Mouse (Mus musculus) forebrain, embryonic 11.5 days (tissue): Measurements from ENCODE around the gene Exoc4. TPM values are rescaled to one million over a fixed set of nuclear protein-coding genes. Genes with fewer than 3 reads are reported as not detected.

Source experiments
- ATAC-seq: fragments of 200-750 bp; cut with Nextera tagmentation; replicated peaks from 2 replicates; pipeline ENCODE4 v1.8.0; 2017; ENCODE audit warnings: moderate TSS enrichment; ENCODE audit not compliant: low FRiP score
- DNase-seq: peaks from one replicate; pipeline ENCODE4 v3.0.0-alpha.2; 2017; ENCODE audit warnings: low spot score
- H3K27ac ChIP-seq: fragments of 300-500 bp; sonication (generic); 2 replicates; pipeline ENCODE4 v1.5.1; 2014; ENCODE audit warnings: low read depth, low read length
- H3K27me3 ChIP-seq: fragments of 300-500 bp; sonication (generic); 2 replicates; pipeline ENCODE4 v1.6.1; 2014; ENCODE audit warnings: mild to moderate bottlenecking, low read length, mixed read lengths; ENCODE audit not compliant: control insufficient read depth, insufficient read depth
- H3K36me3 ChIP-seq: fragments of 300-500 bp; sonication (generic); 2 replicates; pipeline ENCODE4 v1.6.1; 2014; ENCODE audit warnings: mild to moderate bottlenecking, low read length, moderate library complexity, mixed read lengths; ENCODE audit not compliant: control insufficient read depth, insufficient read depth
- H3K4me1 ChIP-seq: fragments of 300-500 bp; sonication (generic); replicated peaks from 2 replicates; pipeline ENCODE4 v1.6.1; 2014; ENCODE audit warnings: low read length, mixed read lengths; ENCODE audit not compliant: control insufficient read depth, insufficient read depth
- H3K4me2 ChIP-seq: fragments of 300-500 bp; sonication (generic); 2 replicates; pipeline ENCODE4 v1.6.1; 2014; ENCODE audit warnings: low read depth, mild to moderate bottlenecking, low read length, moderate library complexity, mixed read lengths; ENCODE audit not compliant: severe bottlenecking
- H3K4me3 ChIP-seq: fragments of 300-500 bp; sonication (generic); 2 replicates; pipeline ENCODE4 v1.5.1; 2014; ENCODE audit warnings: low read depth, low read length
- H3K9ac ChIP-seq: fragments of 300-500 bp; sonication (generic); 2 replicates; pipeline ENCODE4 v1.6.1; 2014; ENCODE audit warnings: low read length
- H3K9me3 ChIP-seq: fragments of 300-500 bp; sonication (generic); 2 replicates; pipeline ENCODE4 v1.6.1; 2016; ENCODE audit warnings: low read length, mixed read lengths; ENCODE audit not compliant: control insufficient read depth
- WGBS: fragments of 180-500 bp; shearing (Covaris S2); extraction: QIAGEN DNeasy Blood & Tissue Kit; methylation state at CpG from one replicate; pipeline ENCODE4 v1.1.7; 2014; 5-methylcytosine and 5-hydroxymethylcytosine counted together
- polyA plus RNA-seq: library from polyadenylated mRNA; unstranded; fragments of >200 nt; fragmentation: Nextera tagmentation; extraction: Ambion mirVana; gene quantifications from 2 replicates; pipeline ENCODE4 v1.2.1, GENCODE M21; 2014

The Exoc4 gene
- polyA plus RNA-seq, 1 experiment from 2014 or later: 41.2 TPM

DNA sequence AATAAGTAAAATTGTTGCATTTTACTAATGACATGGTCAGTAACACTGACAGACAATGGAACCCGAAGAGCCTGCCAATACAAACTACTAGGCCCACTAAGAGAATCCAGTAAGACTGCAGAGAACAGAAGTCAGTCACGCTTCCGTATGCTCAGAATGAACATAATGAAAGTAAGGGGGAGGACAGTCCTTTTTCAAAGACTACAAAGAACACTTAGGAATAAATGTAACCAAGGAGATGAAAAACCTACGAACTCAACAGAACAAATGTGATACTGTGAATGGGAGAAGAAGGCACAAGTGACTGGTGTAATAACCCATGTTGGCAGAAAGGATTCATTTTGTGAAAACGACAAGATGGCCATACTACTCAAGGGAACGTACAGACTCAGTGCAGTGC, 579.6 kb downstream of the Exoc4 start:
- 82% methylated on average over 6 of the region's 6 CpGs for WGBS
- ATAC-seq: no peak
- no peak overlapping the region for H3K27ac ChIP-seq

DNA sequence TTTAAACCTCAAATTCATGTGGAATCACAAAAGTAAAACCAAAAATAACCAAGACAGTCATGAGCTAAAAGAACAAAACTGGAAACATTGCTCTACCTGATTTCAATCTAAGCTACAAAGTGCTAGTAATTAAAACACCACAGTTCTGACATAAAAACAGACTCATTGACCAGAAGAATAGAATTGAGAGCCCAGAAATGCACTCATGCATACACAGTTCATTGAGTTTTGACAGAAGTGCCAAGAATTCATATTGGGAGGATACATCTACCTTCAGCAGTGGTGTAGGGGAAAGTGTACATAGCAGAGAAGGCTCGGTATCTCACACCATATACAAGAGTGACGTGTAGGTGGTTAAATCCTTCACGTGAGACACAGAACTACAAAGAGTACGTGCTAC, 580.4 kb downstream of the Exoc4 start:
- Histone ChIP-seq H3K4me3 (no peak overlapping the region), H3K27me3 (no peaks in the 10 kb centered on the region), H3K4me1 (no peaks in the 10 kb centered on the region), H3K36me3 (no peaks in the 10 kb centered on the region), H3K9ac (no peak overlapping the region), H3K9me3 (no peaks in the 10 kb centered on the region), H3K27ac (no peak overlapping the region), H3K4me2 (no peak overlapping the region)
- DNase-seq (no peak), ATAC-seq (no peak)
- 93% methylated on average over 4 of the region's 4 CpGs for WGBS

More for the DNA sequence above, 579.6 kb downstream of the Exoc4 start:
- H3K4me3 ChIP-seq: no peak overlapping the region
- no peaks in the 10 kb centered on the region for H3K36me3 ChIP-seq
- no peak for DNase-seq
- H3K9ac ChIP-seq: no peak overlapping the region
- no peak overlapping the region for H3K4me2 ChIP-seq
- no peaks in the 10 kb centered on the region for H3K9me3 ChIP-seq
- H3K4me1 ChIP-seq: 0 out of 2 replicates have a peak, but pooled peaks cover 2% of the 10 kb centered on the region
- no peaks in the 10 kb centered on the region for H3K27me3 ChIP-seq

DNA sequence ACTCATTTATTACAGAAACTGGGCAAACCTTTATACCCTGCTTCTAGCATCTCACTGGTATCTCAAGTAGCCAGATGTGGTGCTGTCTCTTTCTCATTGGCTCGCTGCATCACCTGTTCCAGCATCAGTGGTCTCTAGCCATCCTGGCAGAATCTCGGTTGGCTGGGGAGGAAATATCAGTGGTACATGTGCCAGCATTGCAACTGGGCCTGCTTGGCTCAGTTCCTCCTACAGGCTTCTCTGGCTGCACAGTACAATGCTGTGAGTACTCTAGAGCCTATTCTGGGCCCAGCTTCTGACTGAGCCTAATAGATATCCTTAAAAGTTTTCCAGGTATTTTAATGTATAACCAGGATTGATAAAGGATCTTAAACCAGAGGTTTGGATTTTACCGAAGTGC, 582.4 kb downstream of the Exoc4 start:
- Histone ChIP-seq H3K9ac (no peak overlapping the region), H3K36me3 (no peaks in the 10 kb centered on the region), H3K27me3 (no peaks in the 10 kb centered on the region), H3K4me3 (no peak overlapping the region), H3K9me3 (no peaks in the 10 kb centered on the region), H3K4me2 (no peak overlapping the region), H3K27ac (no peak overlapping the region), H3K4me1 (no peaks in the 10 kb centered on the region)
- DNase-seq: no peak
- ATAC-seq: no peak
- WGBS: 93% methylated on average over 3 of the region's 3 CpGs

DNA sequence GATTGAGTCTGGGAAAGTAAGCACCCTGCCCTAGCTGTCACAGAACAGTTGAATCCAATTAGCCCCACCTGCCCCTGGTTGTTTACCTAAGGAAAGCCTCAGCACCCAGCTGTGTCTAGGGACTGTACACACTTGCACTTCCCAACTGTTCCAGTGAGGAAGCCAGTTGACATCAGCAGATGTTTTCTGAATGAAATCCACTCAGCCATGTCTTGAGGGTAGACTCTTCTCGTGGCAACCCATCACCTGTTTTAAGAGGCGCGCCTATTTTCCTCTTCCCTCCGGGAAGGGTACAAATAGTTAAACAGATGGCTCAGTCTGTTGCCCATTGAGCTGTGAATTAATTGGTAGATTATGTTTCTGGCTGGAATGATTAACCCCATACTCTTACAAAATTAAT, 584.1 kb downstream of the Exoc4 start:
- Histone ChIP-seq H3K9ac (no peak overlapping the region), H3K27me3 (no peaks in the 10 kb centered on the region), H3K9me3 (no peaks in the 10 kb centered on the region), H3K4me2 (no peak overlapping the region), H3K4me1 (no peaks in the 10 kb centered on the region), H3K27ac (no peak overlapping the region), H3K4me3 (no peak overlapping the region), H3K36me3 (no peaks in the 10 kb centered on the region)
- DNase-seq: no peak
- ATAC-seq: 0 out of 2 replicates have a peak, but pooled peaks have one; percentile 44
- WGBS: 73% methylated on average over 4 of the region's 4 CpGs

DNA sequence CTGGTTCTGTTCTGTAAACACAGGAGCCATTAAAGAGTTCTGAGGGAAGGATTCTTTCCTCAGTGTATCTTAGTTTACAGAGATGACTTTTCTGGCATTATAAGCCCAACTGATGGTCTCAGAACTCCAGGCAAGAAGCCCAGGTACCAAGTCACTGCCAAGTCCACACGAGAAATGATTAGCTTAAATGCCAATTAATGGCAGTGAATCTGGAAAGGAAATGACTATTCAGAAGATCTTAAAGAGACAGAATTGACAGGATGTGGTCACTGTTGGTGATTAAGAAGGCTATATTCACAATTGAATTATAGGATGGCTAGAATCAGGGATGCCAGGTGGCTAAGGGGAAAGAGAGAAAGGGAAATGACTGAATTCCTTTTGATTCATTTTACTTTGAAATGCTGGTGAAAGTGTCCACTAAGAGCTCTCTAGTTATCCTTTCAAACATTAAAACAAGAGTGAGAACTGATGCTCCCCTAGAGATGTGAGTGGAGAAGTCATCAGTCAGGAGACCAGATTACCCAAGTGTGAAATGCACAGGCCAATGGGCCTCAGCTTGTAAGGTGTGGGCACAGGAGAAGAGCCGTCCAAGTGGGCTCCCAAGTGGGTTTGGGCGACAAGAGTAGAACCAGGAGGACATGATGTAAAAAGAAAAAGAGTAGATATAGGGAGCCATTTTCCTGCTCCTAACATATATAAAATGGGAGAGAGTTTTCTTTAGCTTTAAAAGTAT, 587.3 kb downstream of the Exoc4 start:
- Histone ChIP-seq H3K36me3 (no peaks in the 10 kb centered on the region), H3K4me3 (no peak overlapping the region), H3K9ac (no peak overlapping the region), H3K9me3 (no peaks in the 10 kb centered on the region), H3K27me3 (no peaks in the 10 kb centered on the region), H3K4me2 (no peak overlapping the region), H3K4me1 (no peaks in the 10 kb centered on the region), H3K27ac (no peak overlapping the region)
- 85% methylated on average over 3 of the region's 3 CpGs for WGBS
- no peak for DNase-seq
- no peak for ATAC-seq

DNA sequence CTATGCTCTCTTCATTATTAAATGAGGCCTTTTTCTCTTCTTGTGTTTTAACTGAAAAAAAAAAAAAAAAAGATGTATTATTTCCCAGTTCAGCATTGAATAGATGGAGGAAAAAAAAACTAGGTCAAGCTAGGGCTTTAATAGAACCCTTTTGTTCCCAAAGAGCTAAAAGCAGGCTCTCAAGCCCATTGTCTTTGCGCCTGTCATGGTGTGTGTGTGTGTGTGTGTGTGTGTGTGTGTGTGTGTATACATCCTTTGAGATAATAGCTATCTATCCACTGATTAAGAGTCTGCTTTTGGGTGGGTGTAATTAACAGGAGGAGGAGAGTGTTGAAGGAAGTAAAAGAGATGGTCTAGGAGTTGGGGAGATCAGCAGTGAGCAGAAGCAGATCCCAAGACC, 594.0 kb downstream of the Exoc4 start:
- WGBS: 37% methylated on average over 1 of the region's 1 CpGs

DNA sequence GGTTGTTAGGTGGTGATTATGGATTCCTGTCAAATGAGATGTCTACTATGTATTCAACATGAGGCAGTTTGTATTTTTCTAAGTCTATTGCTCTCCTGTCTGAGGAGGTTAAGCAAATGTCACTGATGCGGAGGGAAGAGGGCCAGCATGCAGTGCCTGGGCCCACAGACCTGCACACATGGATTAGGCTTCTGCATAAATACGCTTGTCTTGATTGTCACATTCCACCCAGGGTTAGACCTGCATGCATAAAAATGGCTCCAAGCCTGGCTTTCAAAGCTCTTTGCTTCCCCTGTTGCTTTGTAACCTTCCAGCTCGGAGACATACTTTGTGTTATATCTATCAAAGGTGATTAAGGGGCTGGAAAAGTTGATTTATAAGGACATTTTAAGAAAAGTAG, 610.2 kb downstream of the Exoc4 start:
- Histone ChIP-seq H3K4me1 (no peaks in the 10 kb centered on the region), H3K4me3 (no peak overlapping the region), H3K9me3 (no peaks in the 10 kb centered on the region), H3K36me3 (no peaks in the 10 kb centered on the region), H3K9ac (no peak overlapping the region), H3K4me2 (no peak overlapping the region), H3K27me3 (no peaks in the 10 kb centered on the region), H3K27ac (no peak overlapping the region)
- 72% methylated on average over 3 of the region's 3 CpGs for WGBS
- ATAC-seq (no peak), DNase-seq (no peak)

More for the DNA sequence above, 594.0 kb downstream of the Exoc4 start:
- Histone ChIP-seq H3K9ac (no peak overlapping the region), H3K27me3 (no peaks in the 10 kb centered on the region), H3K36me3 (no peaks in the 10 kb centered on the region), H3K4me2 (no peak overlapping the region), H3K4me3 (no peak overlapping the region), H3K4me1 (0 out of 2 replicates have a peak, but pooled peaks cover 2% of the 10 kb centered on the region), H3K27ac (no peak overlapping the region), H3K9me3 (no peaks in the 10 kb centered on the region)
- no peak for ATAC-seq
- DNase-seq: no peak

DNA sequence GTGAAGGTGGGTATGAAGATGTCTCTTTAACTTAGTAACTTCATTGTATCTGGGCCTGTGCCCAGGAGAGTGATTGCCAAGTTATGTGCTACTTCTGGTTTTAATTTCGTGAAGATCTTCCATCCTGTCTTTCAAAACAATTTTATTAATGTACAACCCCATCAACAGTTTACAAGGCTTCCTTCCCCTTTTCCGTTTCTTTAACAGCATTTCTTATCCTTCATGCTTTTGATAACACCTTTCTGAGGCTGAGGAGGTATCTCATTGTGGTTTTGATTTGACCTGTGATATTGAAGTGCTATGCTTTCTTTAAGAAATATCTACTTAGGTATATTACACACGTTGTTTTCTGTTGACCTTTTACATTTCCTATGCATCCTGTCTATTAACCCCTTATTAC, 616.9 kb downstream of the Exoc4 start:
- Histone ChIP-seq H3K4me1 (no peaks in the 10 kb centered on the region), H3K27ac (no peak overlapping the region), H3K4me3 (no peak overlapping the region), H3K4me2 (no peak overlapping the region), H3K36me3 (no peaks in the 10 kb centered on the region), H3K27me3 (no peaks in the 10 kb centered on the region), H3K9me3 (no peaks in the 10 kb centered on the region), H3K9ac (no peak overlapping the region)
- ATAC-seq (no peak), DNase-seq (no peak)
- WGBS: 90% methylated on average over 3 of the region's 3 CpGs

DNA sequence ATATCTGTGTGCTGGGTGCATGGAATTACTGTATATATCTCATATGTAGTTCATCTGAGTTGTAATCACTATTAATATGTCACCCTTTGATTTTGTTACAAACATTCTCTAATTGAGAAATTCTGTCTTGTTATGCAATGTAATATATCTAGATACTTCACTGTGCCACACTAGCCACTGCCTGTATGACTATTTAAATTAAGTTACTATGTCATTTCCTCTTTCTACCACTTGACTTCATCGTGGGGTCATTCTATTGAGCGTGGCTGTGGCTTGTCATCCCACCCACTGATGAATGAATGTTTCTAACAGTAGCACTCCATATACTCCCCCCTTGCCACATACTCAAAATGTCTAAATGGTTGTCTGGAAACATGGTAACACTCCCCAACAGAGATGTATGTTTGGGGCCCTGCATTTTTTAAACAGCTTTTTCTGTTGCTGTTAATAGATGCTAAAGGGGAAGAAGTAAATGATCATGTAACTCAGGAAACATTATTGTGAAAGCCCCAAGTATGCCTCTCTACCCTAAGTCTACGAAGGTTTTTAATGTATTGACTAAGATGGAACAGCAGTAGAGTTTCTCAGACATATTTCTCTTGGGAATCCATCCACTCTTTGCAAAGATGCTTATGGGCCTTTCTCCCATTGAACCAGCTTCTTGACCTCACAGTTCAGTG, 618.2 kb downstream of the Exoc4 start:
- no peak overlapping the region for H3K4me3 ChIP-seq
- no peaks in the 10 kb centered on the region for H3K36me3 ChIP-seq
- no peak overlapping the region for H3K27ac ChIP-seq
- no peaks in the 10 kb centered on the region for H3K4me1 ChIP-seq
- DNase-seq: no peak
- WGBS: 87% methylated on average over 3 of the region's 3 CpGs
- no peaks in the 10 kb centered on the region for H3K9me3 ChIP-seq
- no peak overlapping the region for H3K4me2 ChIP-seq
- no peak for ATAC-seq
- H3K27me3 ChIP-seq: no peaks in the 10 kb centered on the region
- no peak overlapping the region for H3K9ac ChIP-seq
